8 mouse cellular contexts compared by ENCODE assay signal in genomic region chr15:31419037-31419436, GRCm38 (mm10). TPM values are rescaled to one million over a fixed set of nuclear protein-coding genes. Genes with fewer than 3 reads are reported as not detected.
DNase-seq lines count a peak whose midpoint lies in the region; ATAC-seq and TF ChIP-seq lines count a peak whose summit lies in the region.

No protein-coding gene starts in this region.

- peaks cover 12% of the 10 kb centered on the region; the same call in 1 of the 2 replicates for H3K4me1 ChIP-seq in liver, postnatal 0 days (ENCODE audit: insufficient read depth)
- H3K4me1 ChIP-seq in olfactory bulb, adult 2 months (ENCODE audit: control insufficient read depth, insufficient read depth, low read length) = peaks cover 34% of the 10 kb centered on the region
- H3K4me1 ChIP-seq in hindbrain, embryonic 16.5 days (ENCODE audit: control insufficient read depth, insufficient read depth, low read depth, low read length) = no peaks in the 10 kb centered on the region; the same call in 1 of the 2 replicates

- H3K9me3 ChIP-seq in liver, postnatal 0 days (ENCODE audit: low read length) = no peaks in the 10 kb centered on the region
- H3K9me3 ChIP-seq in hindbrain, embryonic 16.5 days (ENCODE audit: control insufficient read depth, low read length) = no peaks in the 10 kb centered on the region

- no peak for TF ChIP-seq POLR2A in olfactory bulb, adult 2 months (IDR thresholded peaks at IDR 0.05; ENCODE audit: insufficient read depth, low read depth, low read length)

- TF ChIP-seq EP300 in liver, postnatal 0 days (IDR thresholded peaks at IDR 0.05; ENCODE audit: low read depth) = no peak

- no peak overlapping the region for H3K4me3 ChIP-seq in left cerebral cortex, adult 2 months
- H3K4me3 ChIP-seq in liver, postnatal 0 days (ENCODE audit: low read depth, low read length) = 0 out of 2 replicates have a peak overlapping the region, but pooled peaks have one; percentile 19
- no peak overlapping the region for H3K4me3 ChIP-seq in olfactory bulb, adult 2 months (ENCODE audit: insufficient read depth, low read depth, low read length)
- no peak overlapping the region for H3K4me3 ChIP-seq in hindbrain, embryonic 16.5 days (ENCODE audit: low read length)

- TF ChIP-seq CTCF in left cerebral cortex, adult 2 months (IDR thresholded peaks at IDR 0.05) = peak; percentile 62
- TF ChIP-seq CTCF in liver, postnatal 0 days (IDR thresholded peaks at IDR 0.05; ENCODE audit: low read depth) = peak; percentile 78
- TF ChIP-seq CTCF in olfactory bulb, adult 2 months (IDR thresholded peaks at IDR 0.05; ENCODE audit: insufficient read depth, low read depth, low read length) = peak; percentile 57

- WGBS in liver, postnatal 0 days (ENCODE audit: insufficient replicate concordance) = 43% methylated on average over 9 of the region's 9 CpGs
- 50% methylated on average over 9 of the region's 9 CpGs for WGBS in olfactory bulb, adult 2 months
- 43% methylated on average over 9 of the region's 9 CpGs for WGBS in hindbrain, embryonic 16.5 days

- ATAC-seq in erythroid progenitor cell, adult 5-6 weeks (replicated peaks; ENCODE audit: low FRiP score, poor library complexity, severe bottlenecking) = peak; percentile 62; the same call in 1 of the 2 replicates
- no peak for ATAC-seq in liver, postnatal 0 days
- ATAC-seq in hindbrain, embryonic 16.5 days = no peak

- DNase-seq in left cerebral cortex, adult 2 months (ENCODE audit: extremely low spot score in 1 of 2, low spot score in 2 of 2) = peak; percentile 35 to 62
- no peak for DNase-seq in left cerebral cortex, adult 11 months (ENCODE audit: low spot score)
- DNase-seq in adrenal gland, adult 2 months = peak; percentile 26
- DNase-seq in liver, postnatal 0 days = peak; percentile 56
- no peak for DNase-seq in adipocyte (ENCODE audit: low spot score)

- intact Hi-C loops in left cerebral cortex, adult 2 months (cut with DNase I) = loop anchor here (2.0 kb wide), 1 partner anchor 52 kb away; the partner anchor contains the start of gene Ankrd33b

- H3K27me3 ChIP-seq in liver, postnatal 0 days (ENCODE audit: insufficient read depth, low read length) = no peaks in the 10 kb centered on the region
- H3K27me3 ChIP-seq in hindbrain, embryonic 16.5 days (replicated peaks; ENCODE audit: control insufficient read depth, insufficient read depth, low read length) = no peaks in the 10 kb centered on the region

- H3K36me3 ChIP-seq in liver, postnatal 0 days (replicated peaks; ENCODE audit: insufficient read depth, low read length) = no peaks in the 10 kb centered on the region
- H3K36me3 ChIP-seq in hindbrain, embryonic 16.5 days (ENCODE audit: control insufficient read depth, insufficient read depth, low read length) = no peaks in the 10 kb centered on the region

- H3K9ac ChIP-seq in liver, postnatal 0 days (replicated peaks) = no peak overlapping the region
- no peak overlapping the region for H3K9ac ChIP-seq in hindbrain, embryonic 16.5 days (ENCODE audit: low read depth, low read length)

- H3K27ac ChIP-seq in left cerebral cortex, adult 2 months = peak overlapping the region; percentile 92
- H3K27ac ChIP-seq in liver, postnatal 0 days (ENCODE audit: low read depth) = peak overlapping the region; percentile 26; the same call in 1 of the 2 replicates
- H3K27ac ChIP-seq in olfactory bulb, adult 2 months (ENCODE audit: insufficient read depth, low read depth, low read length) = peak overlapping the region; percentile 88
- no peak overlapping the region for H3K27ac ChIP-seq in hindbrain, embryonic 16.5 days (ENCODE audit: low read depth, low read length)

- peak overlapping the region; percentile 66; the same call in 1 of the 2 replicates for H3K4me2 ChIP-seq in liver, postnatal 0 days (ENCODE audit: low read depth, low read length)
- no peak overlapping the region for H3K4me2 ChIP-seq in hindbrain, embryonic 16.5 days (ENCODE audit: low read length)

RNA-seq across cellular contexts. Expression of gene Ropn1l, which starts 34.5 kb away (rescaled TPM):
- total RNA-seq in left cerebral cortex, adult 2 months (2021) = 1 to 10 TPM in 1 of 2 experiments, under 1 TPM in 1; 0.75 to 1.0 TPM
- 1 to 10 TPM; 1.8 to 4.2 TPM for total RNA-seq in adrenal gland, adult 2 months (2021)
- 10.2 and 11.3 TPM in 2 replicates for polyA plus RNA-seq in adrenal gland, adult 2 months (2012; rRNA removed)
- total RNA-seq in erythroid progenitor cell, adult 5-6 weeks (2015; ENCODE audit: low replicate concordance) = 7.5 TPM in 1 of 2 replicates, not detected in the other
- total RNA-seq in erythroid progenitor cell, adult 5-6 weeks (2017; ENCODE audit: low replicate concordance) = not detected in 2 replicates
- polyA plus RNA-seq in liver, postnatal 0 days (2015; fragmentation: Nextera tagmentation; extraction: Ambion mirVana) = 7.9 and 9.8 TPM in 2 replicates
- not detected in 2 replicates for polyA plus RNA-seq in olfactory bulb, adult 2 months (2012; ENCODE audit: insufficient read depth, insufficient read length, low replicate concordance, missing spikeins)
- 2.0 and 2.9 TPM in 2 replicates for polyA plus RNA-seq in hindbrain, embryonic 16.5 days (2015; fragmentation: Nextera tagmentation; extraction: Ambion mirVana)

RNA-seq across cellular contexts. Expression of gene Ankrd33b, which starts 51.5 kb away (rescaled TPM):
- total RNA-seq in left cerebral cortex, adult 2 months (2021) = 10 to 100 TPM; 79.6 to 93.7 TPM
- total RNA-seq in adrenal gland, adult 2 months (2021) = 1 to 10 TPM; 1.1 to 1.9 TPM
- polyA plus RNA-seq in adrenal gland, adult 2 months (2012; rRNA removed) = 1.5 and 1.9 TPM in 2 replicates
- 0.84 and 1.8 TPM in 2 replicates for total RNA-seq in erythroid progenitor cell, adult 5-6 weeks (2015; ENCODE audit: low replicate concordance)
- under 0.01 and 3.9 TPM in 2 replicates for total RNA-seq in erythroid progenitor cell, adult 5-6 weeks (2017; ENCODE audit: low replicate concordance)
- 1.8 and 1.9 TPM in 2 replicates for polyA plus RNA-seq in liver, postnatal 0 days (2015; fragmentation: Nextera tagmentation; extraction: Ambion mirVana)
- not detected in 2 replicates for polyA plus RNA-seq in olfactory bulb, adult 2 months (2012; ENCODE audit: insufficient read depth, insufficient read length, low replicate concordance, missing spikeins)
- 0.98 and 1.2 TPM in 2 replicates for polyA plus RNA-seq in hindbrain, embryonic 16.5 days (2015; fragmentation: Nextera tagmentation; extraction: Ambion mirVana)

Comparison
In these comparisons a context has a peak if more than half of its experiments do, and no peak if none do; other contexts are left out.
1. DNase-seq: peak in left cerebral cortex, adult 2 months (2 of 2), adrenal gland, adult 2 months (single experiment) and liver, postnatal 0 days (single experiment); none in left cerebral cortex, adult 11 months (single experiment) and adipocyte (single experiment).
2. Peak in every context shown above with its lines, with median percentiles within 50 percentile points of each other: CTCF ChIP-seq.